Comparison of ENCODE assay signal across 37 mouse cellular contexts in genomic region chr15:91163454-91163853, GRCm38 (mm10). TPM values are rescaled to one million over a fixed set of nuclear protein-coding genes. Genes with fewer than 3 reads are reported as not detected.
"Had no signal": no experiment of that assay in that cellular context is flagged by ENCODE, and none has a peak within 500 bp of the region (broad histone marks: within the 10 kb centered on the region; RNA-seq: fewer than 3 reads in every experiment).

No protein-coding gene starts in this region.

- H3K27ac ChIP-seq: limb, embryonic 10.5 days; limb, embryonic 12.5 days; limb, embryonic 13.5 days; limb, embryonic 15.5 days; liver, embryonic 12.5 days; liver, embryonic 13.5 days; liver, embryonic 14.5 days; liver, embryonic 15.5 days; lung, embryonic 15.5 days; macrophage; midbrain, embryonic 10.5 days; midbrain, embryonic 12.5 days; midbrain, embryonic 13.5 days; midbrain, embryonic 15.5 days; neural tube, embryonic 12.5 days had no signal

- H3K4me3 ChIP-seq: limb, embryonic 10.5 days; limb, embryonic 12.5 days; limb, embryonic 13.5 days; limb, embryonic 15.5 days; liver, embryonic 12.5 days; liver, embryonic 13.5 days; liver, embryonic 15.5 days; lung, embryonic 15.5 days; megakaryocyte, embryonic 14.5 days; midbrain, embryonic 10.5 days; midbrain, embryonic 12.5 days; midbrain, embryonic 13.5 days; midbrain, embryonic 15.5 days; myocyte; neural tube, embryonic 12.5 days had no signal

- DNase-seq: left cerebral cortex, postnatal 4 days; liver, embryonic 13.5 days; liver, postnatal 0 days; lung, adult 18-20 months; lung, adult 2 months; lung, embryonic 14.5 days; lung, postnatal 10 days; lung, postnatal 14 days; lung, postnatal 36 days; lung, postnatal 4 days; midbrain, embryonic 14.5 days had no signal

- ATAC-seq: liver, embryonic 12.5 days; liver, postnatal 0 days; lung, postnatal 0 days; midbrain, embryonic 13.5 days; midbrain, embryonic 15.5 days; midbrain, embryonic 16.5 days had no signal

- H3K4me1 ChIP-seq: limb, embryonic 10.5 days; limb, embryonic 12.5 days; limb, embryonic 13.5 days; limb, embryonic 15.5 days; liver, embryonic 12.5 days; liver, embryonic 13.5 days; liver, embryonic 15.5 days; lung, embryonic 15.5 days; megakaryocyte, embryonic 14.5 days; midbrain, embryonic 12.5 days; neural tube, embryonic 12.5 days had no signal

RNA-seq across cellular contexts. Expression of gene CN725425, which starts 35.8 kb away (rescaled TPM):
- polyA plus RNA-seq: limb, embryonic 10.5 days; limb, embryonic 11.5 days; limb, embryonic 12.5 days; limb, embryonic 13.5 days; limb, embryonic 14.5 days; limb, embryonic 15.5 days; liver, adult 2 months; liver, embryonic 11.5 days; liver, embryonic 12.5 days; liver, embryonic 13.5 days; lung, adult 2 months; lung, embryonic 14.5 days; lung, embryonic 15.5 days; lung, embryonic 16.5 days; lung, postnatal 0 days; macrophage; midbrain, embryonic 10.5 days; midbrain, embryonic 11.5 days; midbrain, embryonic 12.5 days; midbrain, embryonic 13.5 days; midbrain, embryonic 15.5 days; midbrain, embryonic 16.5 days; midbrain, postnatal 0 days; myocyte; neural tube, embryonic 11.5 days; neural tube, embryonic 12.5 days had no signal
